Mouse (Mus musculus) MEL (cell line): ENCODE results near the gene Nlrc4.

Experiments used
- CTCF ChIP-seq, 3 experiments: IDR thresholded peaks in 2 of 3; conservative IDR thresholded peaks in 1 of 3; 2 replicates each; pipeline ENCODE4 v1.5.1; 2011 to 2012; ENCODE audit warnings: low read length in 3 of 3, low read depth in 2 of 3, mild to moderate bottlenecking in 2 of 3, improper control_type of control experiment in 1 of 3, inconsistent platforms in 1 of 3, mixed read lengths in 1 of 3, moderate library complexity in 1 of 3; ENCODE audit not compliant: control insufficient read depth in 1 of 3, insufficient read depth in 1 of 3, poor library complexity in 1 of 3, severe bottlenecking in 1 of 3
- EP300 ChIP-seq, 2 experiments: IDR thresholded peaks; 2 replicates each; pipeline ENCODE4 v1.6.1; 2011; ENCODE audit warnings: improper control_type of control experiment in 2 of 2, low read length in 2 of 2, low read depth in 1 of 2, mild to moderate bottlenecking in 1 of 2
- GATA1 ChIP-seq: IDR thresholded peaks from 2 replicates; pipeline ENCODE4 v1.6.1; 2011; ENCODE audit warnings: low read depth, low read length, improper control_type of control experiment
- JUND ChIP-seq: IDR thresholded peaks from 2 replicates; pipeline ENCODE4 v1.6.1; 2011; ENCODE audit warnings: low read depth, mild to moderate bottlenecking, improper control_type of control experiment, low read length
- MXI1 ChIP-seq: IDR thresholded peaks from 2 replicates; pipeline ENCODE4 v1.6.1; 2011; ENCODE audit warnings: mild to moderate bottlenecking, low read depth, low read length, improper control_type of control experiment
- TAL1 ChIP-seq: IDR thresholded peaks from 2 replicates; pipeline ENCODE4 v1.6.1; 2012; ENCODE audit warnings: mild to moderate bottlenecking, inconsistent platforms, low read length, moderate library complexity, mixed read lengths
- TBP ChIP-seq: IDR thresholded peaks from 2 replicates; pipeline ENCODE4 v1.8.0; 2011; ENCODE audit warnings: low read depth, low read length, improper control_type of control experiment
- USF1 ChIP-seq: IDR thresholded peaks from 2 replicates; pipeline ENCODE4 v1.6.1; 2014; ENCODE audit warnings: low read depth, mild to moderate bottlenecking, inconsistent platforms, low read length, improper control_type of control experiment, moderate library complexity

- TF ChIP-seq USF1 (no peak), MXI1 (no peak), CTCF (IDR thresholded peaks at IDR 0.05 in 2 of 3, conservative IDR thresholded peaks at IDR 0.05 in 1 of 3; ENCODE audit: control insufficient read depth in 1 of 3, insufficient read depth in 1 of 3, low read depth in 2 of 3, low read length in 3 of 3, poor library complexity in 1 of 3, severe bottlenecking in 1 of 3) (no peak), GATA1 (no peak), EP300 (IDR thresholded peaks at IDR 0.05; ENCODE audit: low read depth in 1 of 2, low read length in 2 of 2) (no peak), JUND (no peak), TAL1 (no peak), TBP (no peak)
These were observed 52.5 kb downstream of the Nlrc4 start for GRCm38 (mm10) chr17:74406487-74406886.
